Mouse (Mus musculus): ENCODE results near the gene Slit2.

- TF ChIP-seq CTCF (IDR thresholded peaks at IDR 0.05; ENCODE audit: extremely low read depth, insufficient read depth, low read length) (no peak), POLR2A (IDR thresholded peaks at IDR 0.05; ENCODE audit: extremely low read depth, insufficient read depth, low read length) (no peak)
Measured at GRCm38 (mm10) chr5:48005533-48005932, 22.6 kb downstream of the Slit2 start.
